Mouse (Mus musculus): ENCODE data around the gene Xrcc4. TPM values are rescaled to one million over a fixed set of nuclear protein-coding genes. Genes with fewer than 3 reads are reported as not detected.
A peak's percentile ranks its signal among the peaks of the same experiment; 100 is the strongest.

The Xrcc4 gene
- polyA plus RNA-seq, 1 experiment, result 6.0 TPM

DNA sequence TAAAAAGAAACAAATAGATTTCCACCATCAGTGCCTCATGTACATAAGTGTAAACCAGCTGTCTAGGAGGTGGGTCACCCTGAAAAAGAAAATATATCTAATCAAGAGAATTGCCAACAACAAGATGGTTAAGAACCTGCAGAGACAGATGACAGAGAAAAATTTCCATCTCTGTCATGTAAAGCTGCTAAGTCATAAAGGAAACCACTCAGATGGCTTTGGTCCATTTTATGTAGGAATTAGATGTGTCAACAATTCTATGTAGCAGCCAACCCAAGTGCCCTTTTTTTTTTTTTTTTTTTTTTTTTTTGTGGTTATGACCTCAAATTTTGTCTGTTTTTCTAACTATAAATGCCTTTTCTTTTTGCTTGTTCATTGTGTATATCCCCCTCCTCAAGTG lies 12.1 kb upstream of the Xrcc4 start:
- no peak overlapping the region for H3ac ChIP-seq (ENCODE audit: control insufficient read depth, insufficient read length, low read depth)
- H3K4me3 ChIP-seq (ENCODE audit: insufficient read depth, poor library complexity, severe bottlenecking), result no peak overlapping the region
- H3K79me2 ChIP-seq (ENCODE audit: control insufficient read depth, insufficient read depth), result peaks cover 31% of the 10 kb centered on the region
- no peaks in the 10 kb centered on the region for H3K27me3 ChIP-seq (ENCODE audit: control insufficient read depth, insufficient read depth, insufficient read length)
- TF ChIP-seq MYOG (IDR thresholded peaks at IDR 0.05; ENCODE audit: control insufficient read depth, extremely low read depth, insufficient read length) (no peak), CEBPB (IDR thresholded peaks at IDR 0.05; ENCODE audit: low read depth) (no peak), CTCF (IDR thresholded peaks at IDR 0.05; ENCODE audit: control insufficient read depth, insufficient read depth, insufficient read length) (no peak), MYOD1 (IDR thresholded peaks at IDR 0.05; ENCODE audit: control insufficient read depth, insufficient read length, low read depth) (no peak), FOSL1 (IDR thresholded peaks at IDR 0.05; ENCODE audit: insufficient read depth, low read length, poor library complexity, severe bottlenecking) (no peak), MAX (IDR thresholded peaks at IDR 0.05) (no peak), USF1 (IDR thresholded peaks at IDR 0.05; ENCODE audit: low read depth) (no peak)
- H3K36me3 ChIP-seq (ENCODE audit: control insufficient read depth, insufficient read depth), result peaks cover 90% of the 10 kb centered on the region
- peaks cover 21% of the 10 kb centered on the region for H3K79me3 ChIP-seq (ENCODE audit: low read depth)

DNA sequence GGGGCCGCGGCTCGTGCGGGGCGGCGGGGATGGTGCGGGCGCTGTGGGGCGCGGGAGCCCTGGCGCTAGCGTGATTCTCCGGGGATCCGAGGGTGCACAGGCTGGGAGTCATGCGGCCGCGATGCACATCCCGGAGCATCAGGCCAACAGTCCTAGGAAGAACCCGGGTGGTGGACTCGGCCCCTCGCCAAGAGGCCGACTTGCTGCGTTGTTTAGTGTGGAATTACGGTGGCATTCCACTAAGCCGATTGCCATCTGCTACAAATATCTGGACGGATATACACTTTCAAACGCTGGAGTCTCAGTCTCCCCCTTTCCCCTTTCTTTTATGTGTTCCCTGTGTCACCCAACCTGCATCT lies 396 bp upstream of the Xrcc4 start:
- H3ac ChIP-seq (ENCODE audit: control insufficient read depth, insufficient read length, low read depth), result peak overlapping the region; percentile 71
- peak overlapping the region; percentile 85 for H3K4me3 ChIP-seq (ENCODE audit: insufficient read depth, poor library complexity, severe bottlenecking)
- H3K79me2 ChIP-seq (ENCODE audit: control insufficient read depth, insufficient read depth), result peaks cover 52% of the 10 kb centered on the region
- H3K36me3 ChIP-seq (ENCODE audit: control insufficient read depth, insufficient read depth), result peaks cover 12% of the 10 kb centered on the region
- peaks cover 50% of the 10 kb centered on the region for H3K79me3 ChIP-seq (ENCODE audit: low read depth)
- TF ChIP-seq USF1 (IDR thresholded peaks at IDR 0.05; ENCODE audit: low read depth) (no peak), FOSL1 (IDR thresholded peaks at IDR 0.05; ENCODE audit: insufficient read depth, low read length, poor library complexity, severe bottlenecking) (no peak), MYOG (IDR thresholded peaks at IDR 0.05; ENCODE audit: control insufficient read depth, extremely low read depth, insufficient read length) (no peak), MYOD1 (IDR thresholded peaks at IDR 0.05; ENCODE audit: control insufficient read depth, insufficient read length, low read depth) (no peak), MAX (IDR thresholded peaks at IDR 0.05) (no peak), CTCF (IDR thresholded peaks at IDR 0.05; ENCODE audit: control insufficient read depth, insufficient read depth, insufficient read length) (no peak), CEBPB (IDR thresholded peaks at IDR 0.05; ENCODE audit: low read depth) (no peak)
- H3K27me3 ChIP-seq (ENCODE audit: control insufficient read depth, insufficient read depth, insufficient read length), result no peaks in the 10 kb centered on the region

DNA sequence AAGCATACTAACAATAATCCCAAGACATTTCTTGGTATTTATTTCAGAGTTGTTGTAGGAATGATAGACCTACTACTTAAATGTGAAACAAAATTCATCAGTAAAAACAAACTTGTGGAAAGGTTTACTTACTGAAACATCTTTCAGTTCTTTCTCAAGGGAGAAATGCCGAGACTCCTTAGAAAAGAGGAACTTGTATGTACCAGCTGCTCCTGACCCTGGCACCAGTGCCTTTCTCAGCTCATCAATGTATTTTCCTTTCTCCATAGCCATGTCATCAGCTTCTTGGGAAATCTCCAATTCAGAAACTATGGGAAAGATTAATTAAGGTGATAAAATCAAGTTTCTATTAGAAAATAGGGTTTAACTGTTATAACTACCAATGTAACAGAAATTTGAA lies 27.5 kb downstream of the Xrcc4 start:
- TF ChIP-seq MAX (IDR thresholded peaks at IDR 0.05), result no peak
- TF ChIP-seq MYOD1 (IDR thresholded peaks at IDR 0.05; ENCODE audit: control insufficient read depth, insufficient read length, low read depth), result no peak
- TF ChIP-seq USF1 (IDR thresholded peaks at IDR 0.05; ENCODE audit: low read depth), result no peak
- no peak for TF ChIP-seq CTCF (IDR thresholded peaks at IDR 0.05; ENCODE audit: control insufficient read depth, insufficient read depth, insufficient read length)
- no peak for TF ChIP-seq CEBPB (IDR thresholded peaks at IDR 0.05; ENCODE audit: low read depth)
- no peak for TF ChIP-seq FOSL1 (IDR thresholded peaks at IDR 0.05; ENCODE audit: insufficient read depth, low read length, poor library complexity, severe bottlenecking)
- no peak for TF ChIP-seq MYOG (IDR thresholded peaks at IDR 0.05; ENCODE audit: control insufficient read depth, extremely low read depth, insufficient read length)
- Histone ChIP-seq H3K4me3 (ENCODE audit: insufficient read depth, poor library complexity, severe bottlenecking) (no peak overlapping the region), H3ac (ENCODE audit: control insufficient read depth, insufficient read length, low read depth) (no peak overlapping the region)

GRCm38 (mm10) chr13:90052408-90052807 lies 37.0 kb downstream of the Xrcc4 start:
- Histone ChIP-seq H3K27me3 (ENCODE audit: control insufficient read depth, insufficient read depth, insufficient read length) (no peaks in the 10 kb centered on the region), H3K79me2 (ENCODE audit: control insufficient read depth, insufficient read depth) (no peaks in the 10 kb centered on the region), H3K36me3 (ENCODE audit: control insufficient read depth, insufficient read depth) (no peaks in the 10 kb centered on the region), H3K79me3 (ENCODE audit: low read depth) (no peaks in the 10 kb centered on the region), H3ac (ENCODE audit: control insufficient read depth, insufficient read length, low read depth) (no peak overlapping the region), H3K4me3 (ENCODE audit: insufficient read depth, poor library complexity, severe bottlenecking) (no peak overlapping the region)
- TF ChIP-seq CEBPB (IDR thresholded peaks at IDR 0.05; ENCODE audit: low read depth), result no peak
- TF ChIP-seq MAX (IDR thresholded peaks at IDR 0.05), result no peak
- no peak for TF ChIP-seq CTCF (IDR thresholded peaks at IDR 0.05; ENCODE audit: control insufficient read depth, insufficient read depth, insufficient read length)
- TF ChIP-seq MYOD1 (IDR thresholded peaks at IDR 0.05; ENCODE audit: control insufficient read depth, insufficient read length, low read depth), result no peak
- TF ChIP-seq USF1 (IDR thresholded peaks at IDR 0.05; ENCODE audit: low read depth), result no peak
- no peak for TF ChIP-seq MYOG (IDR thresholded peaks at IDR 0.05; ENCODE audit: control insufficient read depth, extremely low read depth, insufficient read length)
- no peak for TF ChIP-seq FOSL1 (IDR thresholded peaks at IDR 0.05; ENCODE audit: insufficient read depth, low read length, poor library complexity, severe bottlenecking)

More for the DNA sequence above, 27.5 kb downstream of the Xrcc4 start:
- Histone ChIP-seq H3K36me3 (ENCODE audit: control insufficient read depth, insufficient read depth) (no peaks in the 10 kb centered on the region), H3K27me3 (ENCODE audit: control insufficient read depth, insufficient read depth, insufficient read length) (no peaks in the 10 kb centered on the region), H3K79me2 (ENCODE audit: control insufficient read depth, insufficient read depth) (no peaks in the 10 kb centered on the region), H3K79me3 (ENCODE audit: low read depth) (no peaks in the 10 kb centered on the region)

DNA sequence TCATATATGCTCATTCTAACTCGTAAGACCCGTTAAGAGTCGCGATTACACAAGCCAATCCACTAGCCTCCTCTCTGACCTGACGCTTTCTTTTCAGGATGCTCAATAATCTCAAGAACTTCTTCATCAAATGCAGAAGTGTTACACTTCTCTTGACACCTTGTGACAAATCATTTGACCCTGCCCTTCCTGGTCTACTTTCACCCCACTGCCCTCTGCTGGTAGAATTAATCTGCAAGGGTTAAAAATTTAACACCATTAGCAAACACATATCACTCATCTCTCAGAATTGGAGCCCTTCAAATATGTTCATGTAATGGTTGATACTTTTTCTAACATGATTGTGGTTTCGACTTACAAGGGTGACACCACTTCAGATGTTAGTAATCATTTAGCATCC lies 37.7 kb downstream of the Xrcc4 start:
- Histone ChIP-seq H3ac (ENCODE audit: control insufficient read depth, insufficient read length, low read depth) (no peak overlapping the region), H3K36me3 (ENCODE audit: control insufficient read depth, insufficient read depth) (no peaks in the 10 kb centered on the region), H3K79me3 (ENCODE audit: low read depth) (no peaks in the 10 kb centered on the region), H3K27me3 (ENCODE audit: control insufficient read depth, insufficient read depth, insufficient read length) (no peaks in the 10 kb centered on the region), H3K79me2 (ENCODE audit: control insufficient read depth, insufficient read depth) (no peaks in the 10 kb centered on the region), H3K4me3 (ENCODE audit: insufficient read depth, poor library complexity, severe bottlenecking) (no peak overlapping the region)
- TF ChIP-seq CEBPB (IDR thresholded peaks at IDR 0.05; ENCODE audit: low read depth) (no peak), CTCF (IDR thresholded peaks at IDR 0.05; ENCODE audit: control insufficient read depth, insufficient read depth, insufficient read length) (no peak), MYOG (IDR thresholded peaks at IDR 0.05; ENCODE audit: control insufficient read depth, extremely low read depth, insufficient read length) (no peak), MAX (IDR thresholded peaks at IDR 0.05) (no peak)

- TF ChIP-seq MAX (IDR thresholded peaks at IDR 0.05), result no peak
- TF ChIP-seq MYOG (IDR thresholded peaks at IDR 0.05; ENCODE audit: control insufficient read depth, extremely low read depth, insufficient read length), result no peak
- Histone ChIP-seq H3ac (ENCODE audit: control insufficient read depth, insufficient read length, low read depth) (no peak overlapping the region), H3K4me3 (ENCODE audit: insufficient read depth, poor library complexity, severe bottlenecking) (no peak overlapping the region), H3K27me3 (ENCODE audit: control insufficient read depth, insufficient read depth, insufficient read length) (no peaks in the 10 kb centered on the region), H3K79me2 (ENCODE audit: control insufficient read depth, insufficient read depth) (no peaks in the 10 kb centered on the region), H3K36me3 (ENCODE audit: control insufficient read depth, insufficient read depth) (no peaks in the 10 kb centered on the region), H3K79me3 (ENCODE audit: low read depth) (no peaks in the 10 kb centered on the region)
Observed at GRCm38 (mm10) chr13:90039613-90040012, 49.8 kb downstream of the Xrcc4 start.

All from C2C12 (cell line).